Mouse (Mus musculus): ENCODE measurements around the gene Acly. TPM values are rescaled to one million over a fixed set of nuclear protein-coding genes. Genes with fewer than 3 reads are reported as not detected.

The Acly gene
- polyA plus RNA-seq, 2 experiments from 2014 or later, result 102 to 153 TPM

GRCm38 (mm10) chr11:100504990-100505660 is 22.7 kb downstream of the Acly start:
- no peak for ATAC-seq

GRCm38 (mm10) chr11:100501321-100501720 is 26.5 kb downstream of the Acly start:
- no peak for ATAC-seq

GRCm38 (mm10) chr11:100500651-100501050 is 27.1 kb downstream of the Acly start:
- ATAC-seq, result no peak

- ATAC-seq, result no peak
These were observed 27.6 kb downstream of the Acly start for GRCm38 (mm10) chr11:100500241-100500640.

- no peak for ATAC-seq
These were observed 34.0 kb downstream of the Acly start for GRCm38 (mm10) chr11:100493771-100494170.

- ATAC-seq, result no peak
These were observed 36.8 kb downstream of the Acly start for GRCm38 (mm10) chr11:100490951-100491350.

- no peak for ATAC-seq
These were observed 41.8 kb downstream of the Acly start for GRCm38 (mm10) chr11:100485801-100486538.

- ATAC-seq, result no peak
These were observed 43.3 kb downstream of the Acly start for GRCm38 (mm10) chr11:100484461-100484860.

GRCm38 (mm10) chr11:100479152-100479551 is 48.6 kb downstream of the Acly start:
- no peak for ATAC-seq

- no peak for ATAC-seq
These were observed 51.5 kb downstream of the Acly start for GRCm38 (mm10) chr11:100476281-100476680.

GRCm38 (mm10) chr11:100472935-100473295 is 54.9 kb downstream of the Acly start:
- peak; percentile 40 for ATAC-seq

GRCm38 (mm10) chr11:100472197-100472934 is 55.4 kb downstream of the Acly start, which contains the start of gene Klhl11:
Klhl11 (minus strand) TSS chr11:100472741.
- peak; percentile 93 for ATAC-seq

- ATAC-seq, result no peak
These were observed 56.2 kb downstream of the Acly start for GRCm38 (mm10) chr11:100471352-100472196.

- no peak for ATAC-seq
These were observed 62.0 kb downstream of the Acly start for GRCm38 (mm10) chr11:100465833-100466232.

- ATAC-seq, result no peak
These were observed 62.5 kb downstream of the Acly start for GRCm38 (mm10) chr11:100465229-100465792.

GRCm38 (mm10) chr11:100462699-100463098 is 65.1 kb downstream of the Acly start:
- ATAC-seq, result no peak

GRCm38 (mm10) chr11:100457711-100458110 is 70.1 kb downstream of the Acly start:
- no peak for ATAC-seq

GRCm38 (mm10) chr11:100457247-100457646 is 70.6 kb downstream of the Acly start:
- ATAC-seq, result no peak

- no peak for ATAC-seq
These were observed 85.2 kb downstream of the Acly start for GRCm38 (mm10) chr11:100442625-100443024.

GRCm38 (mm10) chr11:100441797-100442196 is 86.0 kb downstream of the Acly start, which contains the start of the genes Nt5c3b and Klhl10:
Nt5c3b (minus strand) TSS chr11:100441808.
Klhl10 (plus strand) TSS chr11:100441917.
- ATAC-seq, result no peak

- ATAC-seq, result peak; percentile 96
These were observed 86.9 kb downstream of the Acly start for GRCm38 (mm10) chr11:100440691-100441522.

Measured in CD4-positive, CD25-positive, alpha-beta regulatory T cell, adult 4 months (primary cell).